Mouse (Mus musculus) brain, embryonic 14.5 days (tissue): ENCODE data around the gene Tssk1. TPM values are rescaled to one million over a fixed set of nuclear protein-coding genes. Genes with fewer than 3 reads are reported as not detected.
A peak's percentile ranks its signal among the peaks of the same experiment; 100 is the strongest.

Source experiments
- DNase-seq: peaks from one replicate; pipeline ENCODE4 v3.0.0-alpha.2; 2011; ENCODE audit warnings: low read depth
- CTCF ChIP-seq: fragments of 200-500 bp; IDR thresholded peaks from 2 replicates; pipeline ENCODE4 v1.5.1; 2012; ENCODE audit warnings: inconsistent platforms, mild to moderate bottlenecking, moderate library complexity, borderline replicate concordance; ENCODE audit not compliant: insufficient read depth, insufficient read length; ENCODE audit errors: extremely low read depth
- POLR2A ChIP-seq: fragments of 200-500 bp; IDR thresholded peaks from 2 replicates; pipeline ENCODE4 v1.6.1; 2012; ENCODE audit warnings: mild to moderate bottlenecking, inconsistent platforms, borderline replicate concordance; ENCODE audit not compliant: poor library complexity, insufficient read depth, insufficient read length, severe bottlenecking; ENCODE audit errors: extremely low read depth
- polyA plus RNA-seq: library from polyadenylated mRNA; depleted of rRNA; stranded (reverse); fragments of >200 nt; gene quantifications from 2 replicates; pipeline ENCODE4 v1.2.3, GENCODE M21; 2012

Tssk1 gene
- polyA plus RNA-seq, 1 experiment = 0.04 TPM

DNA sequence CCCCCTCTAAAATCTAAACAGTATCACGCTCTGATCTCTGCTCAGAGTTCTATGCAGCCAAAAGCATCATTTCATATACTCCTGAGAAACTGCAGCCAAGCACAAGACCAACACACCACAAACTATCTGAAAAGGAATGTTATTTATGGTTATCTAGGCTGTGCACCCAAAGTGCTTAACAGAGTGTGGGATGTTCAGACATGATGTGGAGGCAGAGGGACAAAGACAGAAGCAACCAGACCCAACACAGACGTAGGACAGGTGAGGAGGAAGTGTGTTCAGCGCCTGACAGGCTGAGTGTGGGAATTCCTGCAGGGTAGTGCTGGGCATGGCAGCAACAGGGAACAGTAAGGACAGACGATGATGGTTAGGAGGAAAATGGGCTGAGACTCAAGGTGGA lies 14.5 kb upstream of the Tssk1 start:
- no peak for DNase-seq
- TF ChIP-seq POLR2A = no peak
- no peak for TF ChIP-seq CTCF

DNA sequence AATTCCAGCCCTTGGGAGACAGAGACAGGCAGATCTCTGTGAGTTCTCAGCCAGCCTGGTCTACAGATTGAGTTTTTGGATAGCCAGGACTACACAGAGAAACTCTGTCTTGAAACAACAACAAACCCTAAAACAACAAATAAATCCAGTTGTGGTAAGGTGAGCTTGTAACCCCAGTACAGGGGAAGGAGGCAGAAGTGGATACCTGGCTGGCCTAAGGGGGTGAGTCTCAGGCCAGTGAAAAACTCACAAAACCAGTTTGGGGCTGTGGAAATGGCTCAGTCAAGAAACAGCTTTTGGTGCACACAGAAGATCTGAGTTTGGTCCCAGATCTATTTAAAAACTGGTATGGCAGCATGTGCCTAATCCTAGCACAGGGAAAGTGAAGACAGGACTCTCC lies 11.8 kb upstream of the Tssk1 start:
- TF ChIP-seq CTCF (no peak), POLR2A (no peak)
- no peak for DNase-seq

DNA sequence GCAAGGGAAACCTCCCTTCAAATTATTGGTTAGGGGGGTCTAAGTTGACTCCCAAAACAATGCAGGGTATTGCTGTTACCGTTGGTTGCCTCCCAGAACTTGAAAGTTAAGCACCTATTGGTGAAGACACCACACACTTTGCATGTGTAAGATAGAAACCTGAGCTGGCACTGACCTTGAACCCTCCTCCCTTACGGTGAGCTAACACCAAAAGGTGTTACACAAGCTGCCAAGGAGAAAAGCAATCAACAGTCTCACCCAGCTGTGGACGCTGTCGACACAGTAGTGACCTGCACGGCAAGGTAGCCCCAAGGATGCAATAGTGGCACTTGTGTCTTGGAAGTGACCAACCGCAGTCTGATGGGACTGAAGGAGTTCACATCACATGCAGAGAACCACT lies 9.9 kb upstream of the Tssk1 start:
- DNase-seq = no peak
- no peak for TF ChIP-seq POLR2A
- TF ChIP-seq CTCF = no peak

DNA sequence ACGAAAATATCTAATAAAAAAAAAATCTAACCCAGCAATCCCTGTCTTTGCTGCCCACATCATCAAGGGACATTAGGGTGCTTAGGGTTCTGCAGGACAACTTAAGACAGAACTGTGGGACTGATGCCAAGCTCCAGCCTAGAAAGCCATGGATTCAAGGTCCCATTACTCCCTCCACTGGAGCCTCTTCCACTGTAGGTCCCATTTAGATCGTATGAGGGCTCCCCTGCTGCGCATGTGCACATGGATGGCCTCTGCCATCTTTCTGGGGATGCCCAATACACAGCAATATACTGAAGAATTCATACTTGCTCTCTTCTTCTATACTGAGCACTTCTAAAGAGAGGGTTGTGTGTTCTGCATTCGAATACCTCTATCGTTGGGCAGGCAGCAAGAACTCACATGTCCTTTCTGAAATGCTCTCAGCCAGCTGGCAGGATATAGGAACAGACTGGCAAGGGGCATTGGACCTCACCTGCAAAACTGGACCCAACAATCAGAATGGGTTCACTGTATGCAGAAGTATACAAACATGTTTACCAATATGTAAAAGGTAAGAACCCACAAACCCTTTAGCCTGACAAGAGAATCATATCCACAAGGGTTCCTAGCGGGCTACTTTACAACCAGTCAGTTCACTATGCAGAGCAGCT lies 4.2 kb upstream of the Tssk1 start:
- no peak for TF ChIP-seq POLR2A
- no peak for TF ChIP-seq CTCF
- DNase-seq = no peak

DNA sequence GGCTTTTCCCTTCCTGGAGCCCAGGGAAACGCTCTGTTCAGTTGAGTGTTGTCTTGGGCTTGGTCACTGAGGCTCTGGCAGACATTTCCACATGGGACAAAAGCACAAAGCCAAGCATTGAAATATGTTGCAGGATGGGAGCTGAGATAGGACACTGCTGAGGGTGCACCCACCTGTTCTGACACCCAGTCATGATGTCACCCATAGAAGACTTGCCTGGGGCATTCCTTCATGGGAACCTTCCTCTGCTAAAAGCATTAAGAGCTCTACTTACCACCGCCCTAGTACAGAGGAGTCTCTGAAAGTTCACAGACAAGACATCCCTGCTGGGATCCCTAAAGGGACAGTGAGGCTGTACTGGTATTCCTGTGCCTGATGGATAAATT lies 3.7 kb upstream of the Tssk1 start:
- DNase-seq = peak; percentile 6
- TF ChIP-seq POLR2A (no peak), CTCF (no peak)

DNA sequence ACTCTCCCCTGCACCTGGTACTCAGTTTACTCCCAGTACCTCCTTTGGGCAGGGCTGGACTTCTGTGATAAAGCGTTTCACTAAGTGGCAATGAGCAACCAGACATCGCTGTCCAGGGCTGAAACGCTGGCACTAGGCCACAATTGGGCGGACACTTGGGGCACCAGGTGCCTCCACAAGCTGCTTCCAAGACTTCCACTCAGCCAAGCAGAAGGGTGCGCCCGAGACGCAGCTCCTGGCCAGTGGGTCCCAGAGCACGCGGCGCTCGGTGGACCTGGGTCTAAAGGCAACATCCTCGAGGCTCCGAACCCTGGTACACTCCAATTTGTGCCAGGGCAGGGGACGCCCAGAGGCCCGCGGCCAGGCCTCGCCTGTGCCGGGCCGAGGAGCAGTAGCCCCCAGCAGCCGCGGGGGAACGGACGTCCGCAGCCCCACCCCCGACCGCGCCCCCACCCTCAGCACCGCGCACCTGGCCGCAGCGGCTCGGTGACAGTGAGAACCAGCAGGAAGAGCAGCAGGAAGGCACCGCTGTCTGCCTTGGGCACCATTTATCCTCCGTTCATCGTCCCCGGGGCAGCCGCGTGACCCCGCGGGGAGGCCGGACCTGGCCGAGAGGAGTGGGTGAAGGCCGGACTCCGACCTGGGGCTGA lies 3.0 kb upstream of the Tssk1 start:
- TF ChIP-seq CTCF (no peak), POLR2A (no peak)
- peak; percentile 81 for DNase-seq

DNA sequence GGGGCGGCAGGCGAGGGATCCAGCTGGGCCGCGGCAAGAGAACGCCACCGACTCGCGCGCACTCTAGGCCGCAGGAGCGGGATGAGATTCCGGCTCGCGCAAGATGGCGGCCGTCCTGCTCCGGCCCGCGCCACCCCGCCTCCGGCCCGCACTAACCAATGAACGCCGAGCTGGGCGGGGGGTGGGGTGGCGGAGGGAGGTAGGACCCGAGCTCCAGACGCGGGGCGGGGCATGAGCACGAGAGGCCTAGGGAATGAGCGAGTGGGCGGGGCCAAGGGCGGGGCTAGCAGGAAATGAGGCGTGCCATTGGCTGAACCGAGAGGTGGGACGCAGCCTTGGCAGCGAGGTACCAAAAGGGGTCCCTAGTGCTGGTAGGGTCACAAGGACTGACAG lies 2.5 kb upstream of the Tssk1 start, which contains the start of gene Gm20518:
TSS of gene Gm20518 (minus strand) at position 105 of the 393 bp plus-strand sequence.
- TF ChIP-seq POLR2A (peak; percentile 96), CTCF (peak; percentile 10; the same call in 1 of the 2 replicates)
- peak; percentile 99 for DNase-seq

DNA sequence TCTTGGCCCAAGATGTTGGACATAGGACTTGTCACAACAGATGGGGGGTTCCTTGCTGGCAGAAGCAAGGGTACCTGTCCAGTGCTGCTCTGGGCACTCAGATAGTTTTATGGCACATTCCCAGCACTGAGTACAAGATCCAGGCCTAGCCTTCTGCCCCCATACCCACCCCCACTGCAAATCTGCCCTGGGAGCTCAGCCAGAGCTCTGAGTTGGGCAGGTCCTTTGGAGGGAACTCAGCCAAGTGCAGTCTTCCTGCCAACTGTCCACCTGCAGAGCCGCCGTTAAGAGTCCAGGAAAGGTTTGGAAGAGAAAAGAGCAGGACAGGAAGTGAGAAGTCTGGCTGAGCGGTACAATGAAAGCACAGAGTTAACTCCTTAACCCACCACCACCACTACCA lies 1.4 kb upstream of the Tssk1 start:
- TF ChIP-seq CTCF (no peak), POLR2A (no peak)
- peak; percentile 16 for DNase-seq

DNA sequence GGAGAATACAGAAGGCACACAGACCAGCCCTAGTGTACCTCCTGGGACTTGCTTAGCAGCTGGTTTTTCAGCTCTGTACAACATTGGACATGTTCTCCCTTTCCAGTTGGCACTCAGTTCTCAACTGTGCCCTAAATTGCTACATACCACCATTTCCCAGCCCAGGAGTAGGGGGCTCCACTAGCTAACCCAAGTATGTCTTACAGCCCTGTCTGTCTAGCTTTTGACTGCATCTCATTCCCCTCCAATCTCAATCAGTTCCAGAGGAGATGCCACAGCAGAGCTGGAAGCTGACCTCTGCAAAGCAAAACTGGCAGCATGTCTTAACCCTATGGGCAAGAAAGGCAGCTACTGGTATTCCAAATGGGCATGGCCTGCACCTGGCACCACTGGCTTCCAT lies 2.1 kb downstream of the Tssk1 start:
- no peak for DNase-seq
- TF ChIP-seq POLR2A (no peak), CTCF (no peak)

DNA sequence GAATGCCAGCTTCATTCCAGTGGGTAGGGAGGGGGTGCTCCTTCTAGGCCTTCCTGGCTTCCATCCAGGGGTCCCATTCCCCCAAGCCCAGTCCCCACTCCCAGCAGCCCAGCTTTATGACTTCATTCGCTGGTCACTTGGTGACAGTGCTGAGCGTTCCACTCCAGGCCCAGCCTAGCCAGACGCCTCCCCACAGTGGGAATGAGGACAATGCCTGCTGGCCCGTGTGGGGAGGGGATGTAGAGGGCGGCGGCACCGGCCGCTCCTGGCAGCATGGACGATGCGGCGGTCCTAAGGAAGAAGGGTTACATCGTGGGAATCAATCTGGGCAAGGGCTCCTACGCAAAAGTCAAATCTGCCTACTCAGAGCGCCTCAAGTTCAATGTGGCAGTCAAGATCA lies 4.4 kb downstream of the Tssk1 start, which contains the start of the genes Dgcr2 and Tssk2:
TSS of gene Dgcr2 (minus strand) at position 101 of the 400 bp plus-strand sequence.
TSS of gene Tssk2 (plus strand) at position 176 of the 400 bp plus-strand sequence.
- no peak for DNase-seq
- TF ChIP-seq POLR2A = no peak
- TF ChIP-seq CTCF = no peak

DNA sequence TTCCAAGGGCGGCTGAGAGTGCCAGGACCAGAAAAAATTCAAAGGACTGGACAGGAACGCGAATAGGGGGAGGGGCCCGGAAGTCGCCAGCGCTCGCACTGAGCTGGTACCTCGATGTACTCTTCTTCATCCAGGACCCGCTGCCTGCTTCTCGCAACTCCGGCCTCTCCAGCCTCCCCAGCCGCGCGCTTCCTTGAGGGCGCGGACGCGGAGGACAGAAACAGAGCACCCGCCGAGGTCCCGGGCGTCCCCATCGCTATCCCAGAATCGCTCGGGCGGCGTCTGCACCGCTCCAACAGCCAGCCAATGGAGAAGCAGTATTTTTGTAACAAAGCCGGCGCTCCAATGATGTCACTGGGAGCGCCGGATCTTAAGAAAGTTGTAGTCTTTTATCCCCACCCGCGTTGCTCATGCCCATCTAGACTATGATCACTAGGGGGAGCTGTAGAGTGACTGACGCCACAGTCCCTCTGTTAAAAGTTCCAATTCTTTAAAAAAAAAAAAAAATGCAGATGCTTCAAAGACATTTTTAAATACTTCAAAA lies 17.1 kb downstream of the Tssk1 start, which contains the start of gene Ess2:
TSS of gene Ess2 (minus strand) at position 297 of the 544 bp plus-strand sequence.
- peak; percentile 75; the same call in 1 of the 2 replicates for TF ChIP-seq CTCF
- TF ChIP-seq POLR2A = peak; percentile 62; the same call in 1 of the 2 replicates
- DNase-seq = peak; percentile 99

DNA sequence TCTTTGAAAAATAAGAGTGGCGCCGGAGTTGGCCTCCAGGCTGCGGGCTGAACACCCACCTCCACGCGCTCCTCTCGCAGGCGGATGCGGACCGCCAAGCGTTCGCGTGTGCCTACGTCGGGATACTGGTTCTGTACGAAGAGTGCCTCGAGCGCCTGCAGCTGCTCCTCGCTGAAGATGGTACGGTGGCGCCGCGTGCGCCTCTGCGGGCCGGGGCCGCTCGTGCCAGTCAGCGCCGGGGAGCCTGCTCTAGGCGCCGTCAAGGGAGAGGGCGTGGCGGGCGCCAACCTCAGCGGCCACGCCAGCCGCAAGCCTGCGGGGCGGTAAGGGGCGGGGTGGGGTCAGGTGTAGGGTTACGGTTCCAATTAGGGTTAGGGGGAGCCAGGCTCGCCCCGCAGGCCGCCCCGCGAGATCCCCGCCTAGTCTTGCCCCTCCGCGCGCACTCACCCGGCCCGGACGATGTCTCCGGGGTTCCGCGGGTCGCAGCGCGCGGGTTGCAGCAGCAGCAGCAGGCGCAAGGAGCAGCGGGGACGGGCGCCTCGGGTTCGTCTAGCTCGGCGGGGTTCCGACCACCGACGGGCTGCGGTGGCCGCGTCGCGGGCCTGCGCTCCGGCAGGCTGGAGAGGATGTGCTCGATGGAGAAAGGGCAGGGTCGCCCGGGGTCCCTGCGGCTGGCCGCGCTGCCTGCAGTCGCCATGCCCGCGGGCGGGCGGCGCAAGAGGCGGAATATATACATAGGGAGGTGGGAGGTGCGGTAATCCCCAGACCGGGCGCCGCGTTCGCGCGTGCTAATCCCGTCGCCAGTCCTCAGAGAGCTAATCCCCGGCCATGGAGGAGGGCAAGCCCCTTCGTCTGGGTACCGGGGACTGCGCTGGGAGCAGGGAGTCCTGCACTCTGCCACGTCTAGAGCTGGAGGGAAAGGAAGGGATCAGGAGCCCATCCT lies 20.6 kb downstream of the Tssk1 start, which contains the start of gene Gsc2:
TSS of gene Gsc2 (minus strand) at position 753 of the 943 bp plus-strand sequence.
- no peak for TF ChIP-seq POLR2A
- TF ChIP-seq CTCF = no peak
- peak; percentile 29 for DNase-seq
